Mouse (Mus musculus): ENCODE measurements around the gene Gm9945.
A peak's percentile ranks its signal among the peaks of the same experiment; 100 is the strongest.

Gm9945 gene

GRCm38 (mm10) chr11:53461727-53462126 is 18.2 kb upstream of the Gm9945 start:
- DNase-seq (ENCODE audit: low spot score), result no peak

GRCm38 (mm10) chr11:53463551-53464424 is 16.2 kb upstream of the Gm9945 start:
- DNase-seq (ENCODE audit: low spot score), result no peak

- DNase-seq (ENCODE audit: low spot score), result no peak
Measured at GRCm38 (mm10) chr11:53466231-53466971, 13.6 kb upstream of the Gm9945 start.

GRCm38 (mm10) chr11:53469294-53469967 is 10.5 kb upstream of the Gm9945 start:
- DNase-seq (ENCODE audit: low spot score), result no peak

- peak; percentile 65 for DNase-seq (ENCODE audit: low spot score)
Measured at GRCm38 (mm10) chr11:53469968-53470695, 9.8 kb upstream of the Gm9945 start, which contains the start of gene Gm9837. Gene Gm9837 (minus strand): TSS chr11:53470479.

- DNase-seq (ENCODE audit: low spot score), result no peak
Measured at GRCm38 (mm10) chr11:53472709-53473108, 7.3 kb upstream of the Gm9945 start.

GRCm38 (mm10) chr11:53475620-53476019 is 4.3 kb upstream of the Gm9945 start:
- DNase-seq (ENCODE audit: low spot score), result no peak

GRCm38 (mm10) chr11:53477833-53478232 is 2.1 kb upstream of the Gm9945 start:
- DNase-seq (ENCODE audit: low spot score), result no peak

- DNase-seq (ENCODE audit: low spot score), result no peak
Measured at GRCm38 (mm10) chr11:53478383-53479170, 1.4 kb upstream of the Gm9945 start.

GRCm38 (mm10) chr11:53479171-53479782 is 689 bp upstream of the Gm9945 start:
- no peak for DNase-seq (ENCODE audit: low spot score)

- no peak for DNase-seq (ENCODE audit: low spot score)
Measured at GRCm38 (mm10) chr11:53481088-53481730, 1.2 kb downstream of the Gm9945 start.

- DNase-seq (ENCODE audit: low spot score), result no peak
Measured at GRCm38 (mm10) chr11:53483159-53483891, 3.4 kb downstream of the Gm9945 start.

GRCm38 (mm10) chr11:53485719-53486118 is 5.8 kb downstream of the Gm9945 start:
- DNase-seq (ENCODE audit: low spot score), result no peak

- no peak for DNase-seq (ENCODE audit: low spot score)
Measured at GRCm38 (mm10) chr11:53486351-53486750, 6.4 kb downstream of the Gm9945 start.

- DNase-seq (ENCODE audit: low spot score), result no peak
Measured at GRCm38 (mm10) chr11:53486822-53487594, 7.0 kb downstream of the Gm9945 start.

GRCm38 (mm10) chr11:53489007-53489406 is 9.0 kb downstream of the Gm9945 start:
- no peak for DNase-seq (ENCODE audit: low spot score)

GRCm38 (mm10) chr11:53489421-53489820 is 9.5 kb downstream of the Gm9945 start:
- DNase-seq (ENCODE audit: low spot score), result no peak

- no peak for DNase-seq (ENCODE audit: low spot score)
Measured at GRCm38 (mm10) chr11:53491954-53492401, 12.0 kb downstream of the Gm9945 start.
